Mouse (Mus musculus): ENCODE results near the gene Osbpl6. TPM values are rescaled to one million over a fixed set of nuclear protein-coding genes. Genes with fewer than 3 reads are reported as not detected.

Osbpl6 gene
- polyA plus RNA-seq, 2 experiments = 8.9 to 11.5 TPM

- DNase-seq (ENCODE audit: low spot score) (no peak), ATAC-seq (ENCODE audit: low FRiP score, low read depth) (no peak)
- no peak overlapping the region for H3K4me3 ChIP-seq (replicated peaks; ENCODE audit: low read length)
- TF ChIP-seq POLR2A (IDR thresholded peaks at IDR 0.05; ENCODE audit: borderline replicate concordance, extremely low read depth, insufficient read depth, insufficient read length) = no peak
- no peaks in the 10 kb centered on the region for H3K27me3 ChIP-seq (ENCODE audit: control insufficient read depth, insufficient read depth, low read length)
- 0 out of 2 replicates have a peak, but pooled peaks cover 2% of the 10 kb centered on the region for H3K36me3 ChIP-seq (ENCODE audit: control insufficient read depth, insufficient read depth, low read length)
- no peak overlapping the region for H3K27ac ChIP-seq (replicated peaks; ENCODE audit: low read depth, low read length)
- H3K4me1 ChIP-seq (ENCODE audit: control insufficient read depth, insufficient read depth, low read length) = 0 out of 2 replicates have a peak, but pooled peaks cover 4% of the 10 kb centered on the region
- no peaks in the 10 kb centered on the region for H3K9me3 ChIP-seq (ENCODE audit: control insufficient read depth, low read length)
- no peak overlapping the region for H3K9ac ChIP-seq (ENCODE audit: low read depth, low read length, severe bottlenecking)
- H3K4me2 ChIP-seq (replicated peaks; ENCODE audit: low read depth, low read length, severe bottlenecking) = no peak overlapping the region
- 96% methylated on average over 9 of the region's 9 CpGs for WGBS
Observed at GRCm38 (mm10) chr2:76541900-76542299, 135.6 kb downstream of the Osbpl6 start.

- DNase-seq (ENCODE audit: low spot score) = no peak
- no peak for TF ChIP-seq POLR2A (IDR thresholded peaks at IDR 0.05; ENCODE audit: borderline replicate concordance, extremely low read depth, insufficient read depth, insufficient read length)
- Histone ChIP-seq H3K36me3 (ENCODE audit: control insufficient read depth, insufficient read depth, low read length) (0 out of 2 replicates have a peak, but pooled peaks cover 2% of the 10 kb centered on the region), H3K9me3 (ENCODE audit: control insufficient read depth, low read length) (no peaks in the 10 kb centered on the region), H3K4me3 (replicated peaks; ENCODE audit: low read length) (no peak overlapping the region), H3K9ac (ENCODE audit: low read depth, low read length, severe bottlenecking) (no peak overlapping the region), H3K4me2 (replicated peaks; ENCODE audit: low read depth, low read length, severe bottlenecking) (no peak overlapping the region), H3K27me3 (ENCODE audit: control insufficient read depth, insufficient read depth, low read length) (no peaks in the 10 kb centered on the region), H3K27ac (replicated peaks; ENCODE audit: low read depth, low read length) (no peak overlapping the region), H3K4me1 (ENCODE audit: control insufficient read depth, insufficient read depth, low read length) (0 out of 2 replicates have a peak, but pooled peaks cover 4% of the 10 kb centered on the region)
- 84% methylated on average over 5 of the region's 5 CpGs for WGBS
- no peak for ATAC-seq (ENCODE audit: low FRiP score, low read depth)
Observed at GRCm38 (mm10) chr2:76542921-76543320, 136.6 kb downstream of the Osbpl6 start.

GRCm38 (mm10) chr2:76545539-76545938, 139.2 kb downstream of the Osbpl6 start:
- H3K36me3 ChIP-seq (ENCODE audit: control insufficient read depth, insufficient read depth, low read length) = 0 out of 2 replicates have a peak, but pooled peaks cover 2% of the 10 kb centered on the region
- no peaks in the 10 kb centered on the region for H3K9me3 ChIP-seq (ENCODE audit: control insufficient read depth, low read length)
- H3K27ac ChIP-seq (replicated peaks; ENCODE audit: low read depth, low read length) = no peak overlapping the region
- no peak for ATAC-seq (ENCODE audit: low FRiP score, low read depth)
- H3K9ac ChIP-seq (ENCODE audit: low read depth, low read length, severe bottlenecking) = no peak overlapping the region
- TF ChIP-seq POLR2A (IDR thresholded peaks at IDR 0.05; ENCODE audit: borderline replicate concordance, extremely low read depth, insufficient read depth, insufficient read length) = no peak
- H3K4me3 ChIP-seq (replicated peaks; ENCODE audit: low read length) = no peak overlapping the region
- no peaks in the 10 kb centered on the region for H3K27me3 ChIP-seq (ENCODE audit: control insufficient read depth, insufficient read depth, low read length)
- H3K4me1 ChIP-seq (ENCODE audit: control insufficient read depth, insufficient read depth, low read length) = no peaks in the 10 kb centered on the region
- no peak overlapping the region for H3K4me2 ChIP-seq (replicated peaks; ENCODE audit: low read depth, low read length, severe bottlenecking)
- WGBS = 75% methylated on average over 8 of the region's 8 CpGs
- no peak for DNase-seq (ENCODE audit: low spot score)

- no peak for TF ChIP-seq POLR2A (IDR thresholded peaks at IDR 0.05; ENCODE audit: borderline replicate concordance, extremely low read depth, insufficient read depth, insufficient read length)
- DNase-seq (ENCODE audit: low spot score) = no peak
- WGBS = 86% methylated on average over 10 of the region's 10 CpGs
- H3K27ac ChIP-seq (replicated peaks; ENCODE audit: low read depth, low read length) = no peak overlapping the region
- H3K4me3 ChIP-seq (replicated peaks; ENCODE audit: low read length) = no peak overlapping the region
- H3K4me1 ChIP-seq (ENCODE audit: control insufficient read depth, insufficient read depth, low read length) = no peaks in the 10 kb centered on the region
- H3K36me3 ChIP-seq (ENCODE audit: control insufficient read depth, insufficient read depth, low read length) = 0 out of 2 replicates have a peak, but pooled peaks cover 2% of the 10 kb centered on the region
- no peak for ATAC-seq (ENCODE audit: low FRiP score, low read depth)
- no peak overlapping the region for H3K4me2 ChIP-seq (replicated peaks; ENCODE audit: low read depth, low read length, severe bottlenecking)
- no peaks in the 10 kb centered on the region for H3K9me3 ChIP-seq (ENCODE audit: control insufficient read depth, low read length)
- no peak overlapping the region for H3K9ac ChIP-seq (ENCODE audit: low read depth, low read length, severe bottlenecking)
- H3K27me3 ChIP-seq (ENCODE audit: control insufficient read depth, insufficient read depth, low read length) = no peaks in the 10 kb centered on the region
Observed at GRCm38 (mm10) chr2:76548171-76548570, 141.9 kb downstream of the Osbpl6 start.

GRCm38 (mm10) chr2:76548836-76549235, 142.5 kb downstream of the Osbpl6 start:
- DNase-seq (ENCODE audit: low spot score) = no peak
- Histone ChIP-seq H3K36me3 (ENCODE audit: control insufficient read depth, insufficient read depth, low read length) (0 out of 2 replicates have a peak, but pooled peaks cover 2% of the 10 kb centered on the region), H3K4me2 (replicated peaks; ENCODE audit: low read depth, low read length, severe bottlenecking) (no peak overlapping the region), H3K27ac (replicated peaks; ENCODE audit: low read depth, low read length) (no peak overlapping the region), H3K9me3 (ENCODE audit: control insufficient read depth, low read length) (no peaks in the 10 kb centered on the region), H3K9ac (ENCODE audit: low read depth, low read length, severe bottlenecking) (no peak overlapping the region), H3K4me3 (replicated peaks; ENCODE audit: low read length) (no peak overlapping the region), H3K4me1 (ENCODE audit: control insufficient read depth, insufficient read depth, low read length) (no peaks in the 10 kb centered on the region), H3K27me3 (ENCODE audit: control insufficient read depth, insufficient read depth, low read length) (no peaks in the 10 kb centered on the region)
- WGBS = 88% methylated on average over 7 of the region's 7 CpGs
- no peak for TF ChIP-seq POLR2A (IDR thresholded peaks at IDR 0.05; ENCODE audit: borderline replicate concordance, extremely low read depth, insufficient read depth, insufficient read length)
- no peak for ATAC-seq (ENCODE audit: low FRiP score, low read depth)

Data from limb, embryonic 14.5 days (tissue).